Mouse (Mus musculus) granulocyte monocyte progenitor cell, adult 5-6 weeks (primary cell): ENCODE measurements around the gene Zcchc24. TPM values are rescaled to one million over a fixed set of nuclear protein-coding genes. Genes with fewer than 3 reads are reported as not detected.

ENCODE experiments used
- ATAC-seq: replicated peaks from 2 replicates; pipeline ENCODE4 v1.8.0; 2016; ENCODE audit warnings: mild to moderate bottlenecking, moderate TSS enrichment, inconsistent platforms; ENCODE audit not compliant: poor library complexity, severe bottlenecking
- total RNA-seq, 2 experiments: library from RNA; stranded (forward) in 1 of 2; stranded (reverse) in 1 of 2; fragments of 200-712, 200-1000 nt in 1 of 2; fragments of >200 nt in 1 of 2; fragmentation: Nextera tagmentation in 1 of 2; gene quantifications; 2 replicates each; pipeline ENCODE4 v1.2.3; 2014 to 2017

The Zcchc24 gene
- total RNA-seq, 2 experiments from 2014 or later, result 0.54 to 1.3 TPM

- ATAC-seq, result peak; percentile 39; the same call in 1 of the 2 replicates
Observed at GRCm38 (mm10) chr14:25725032-25725497, 43.8 kb downstream of the Zcchc24 start.

DNA sequence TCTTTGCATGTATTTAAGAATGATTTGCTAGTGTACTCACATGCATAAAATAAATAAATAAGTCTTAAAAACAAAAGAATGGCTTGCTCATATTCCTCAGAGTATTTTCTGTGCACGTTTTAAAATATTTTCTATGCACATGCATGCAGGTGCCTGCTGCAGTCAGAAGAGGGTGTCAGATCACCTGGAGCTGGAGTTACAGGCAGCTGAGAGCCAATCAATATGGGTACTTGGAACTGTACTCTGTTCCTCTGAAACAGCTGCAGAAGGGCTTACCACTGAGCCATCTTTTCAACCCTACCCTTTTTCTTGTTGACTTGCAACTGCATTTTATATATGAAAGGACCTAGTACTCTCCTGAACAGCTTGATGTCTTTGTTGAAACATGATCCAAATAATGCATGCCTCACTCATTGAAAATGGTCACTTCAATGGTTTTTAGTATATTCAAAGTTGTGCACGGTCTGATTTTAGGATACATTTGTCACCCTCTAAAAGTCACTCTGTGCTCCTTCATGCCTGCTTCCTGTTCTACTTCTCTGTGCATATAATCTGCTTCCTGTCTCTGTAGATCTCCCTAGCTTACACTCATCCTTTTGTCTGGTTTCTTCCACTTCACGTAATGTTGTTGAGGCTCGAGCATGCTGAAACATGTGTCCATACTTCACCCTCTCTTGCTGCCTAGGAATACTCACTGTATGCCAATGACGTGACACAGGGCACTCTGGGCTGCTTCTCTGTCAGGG is 47.7 kb downstream of the Zcchc24 start:
- ATAC-seq, result no peak

GRCm38 (mm10) chr14:25719371-25719770 is 49.5 kb downstream of the Zcchc24 start:
- peak; percentile 65 for ATAC-seq

DNA sequence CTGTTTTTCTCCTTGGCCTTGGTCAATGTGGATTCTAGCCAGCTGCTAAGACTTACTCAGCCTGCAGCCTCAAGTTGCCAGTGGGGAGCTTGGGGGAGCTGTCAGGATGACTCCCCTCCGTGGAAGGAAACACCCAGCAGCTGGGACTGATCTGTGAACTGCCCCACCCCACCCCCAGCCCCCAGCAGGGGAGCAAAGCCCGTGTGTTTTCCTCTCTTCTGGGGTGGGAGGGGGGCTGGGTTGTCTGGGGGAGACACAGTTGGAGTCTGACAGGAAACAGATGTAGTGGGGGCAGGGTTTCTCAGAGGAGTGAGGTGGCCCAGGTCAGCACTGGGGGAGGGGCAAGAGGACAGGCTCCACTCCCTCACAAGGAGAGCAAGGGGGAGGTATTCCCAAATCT is 50.4 kb downstream of the Zcchc24 start:
- 0 out of 2 replicates have a peak, but pooled peaks have one; percentile 6 for ATAC-seq

DNA sequence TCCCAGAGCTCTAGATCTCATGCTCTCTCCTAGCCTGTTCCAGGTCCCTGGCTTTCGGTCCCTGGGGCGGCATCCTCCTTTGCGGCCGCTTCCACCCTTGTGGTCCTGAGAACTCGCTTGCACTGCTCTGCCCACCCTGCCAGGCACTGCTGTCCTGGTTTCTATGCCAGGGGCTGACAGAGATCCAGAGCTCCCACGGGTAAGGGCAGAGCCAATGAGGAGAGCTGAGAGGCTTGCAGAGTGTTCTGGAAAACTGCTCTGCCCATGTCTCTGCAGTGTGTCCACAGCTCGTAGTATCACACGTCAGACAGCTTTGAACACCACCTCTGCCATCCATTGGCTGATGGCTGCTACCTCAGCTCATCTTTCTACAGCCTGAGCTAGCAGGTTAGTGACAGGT is 51.1 kb downstream of the Zcchc24 start:
- ATAC-seq, result no peak

GRCm38 (mm10) chr14:25716528-25716927 is 52.3 kb downstream of the Zcchc24 start:
- no peak for ATAC-seq

- ATAC-seq, result no peak
Observed at GRCm38 (mm10) chr14:25713443-25713842, 55.4 kb downstream of the Zcchc24 start.

GRCm38 (mm10) chr14:25711602-25712001 is 57.2 kb downstream of the Zcchc24 start:
- ATAC-seq, result no peak

DNA sequence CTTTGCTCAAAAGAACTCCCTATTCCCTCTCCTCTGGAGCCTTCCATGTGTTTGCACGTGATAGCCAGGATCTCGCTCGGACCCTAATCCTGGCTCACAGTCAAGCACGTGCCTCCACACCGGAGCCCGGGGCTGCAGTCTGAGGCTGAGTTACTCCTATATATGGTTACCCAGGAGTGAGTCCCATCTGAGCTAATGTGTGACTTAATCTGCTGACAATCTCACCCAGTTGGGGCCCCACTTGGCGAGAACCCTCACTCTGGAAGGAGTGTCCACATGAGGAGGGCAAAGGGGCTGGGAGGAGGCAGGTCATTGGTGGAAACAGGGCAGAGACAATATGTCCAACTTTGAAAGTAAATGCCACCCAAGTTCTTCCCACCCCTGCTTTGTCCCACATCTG is 57.7 kb downstream of the Zcchc24 start:
- ATAC-seq, result no peak

DNA sequence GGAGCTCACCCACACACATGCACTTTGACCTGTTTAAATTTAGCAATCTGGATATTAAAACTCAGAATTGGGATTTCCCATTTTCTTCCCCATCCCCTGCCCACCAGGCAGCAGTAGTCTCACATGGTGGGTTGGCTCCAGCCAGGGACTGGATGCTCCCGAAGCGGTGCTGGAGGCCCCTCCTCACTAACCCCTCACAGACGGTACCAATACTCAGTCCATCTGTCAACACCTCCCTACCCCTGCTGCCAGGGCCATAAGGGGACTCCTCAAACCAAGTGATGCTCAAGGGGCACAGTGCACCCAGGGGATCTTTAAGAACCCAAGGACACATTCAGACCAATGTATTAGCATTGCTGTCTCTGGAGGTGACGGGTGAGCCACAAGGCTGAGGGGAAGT is 58.2 kb downstream of the Zcchc24 start:
- ATAC-seq, result no peak

- no peak for ATAC-seq
Observed at GRCm38 (mm10) chr14:25710073-25710472, 58.8 kb downstream of the Zcchc24 start.

DNA sequence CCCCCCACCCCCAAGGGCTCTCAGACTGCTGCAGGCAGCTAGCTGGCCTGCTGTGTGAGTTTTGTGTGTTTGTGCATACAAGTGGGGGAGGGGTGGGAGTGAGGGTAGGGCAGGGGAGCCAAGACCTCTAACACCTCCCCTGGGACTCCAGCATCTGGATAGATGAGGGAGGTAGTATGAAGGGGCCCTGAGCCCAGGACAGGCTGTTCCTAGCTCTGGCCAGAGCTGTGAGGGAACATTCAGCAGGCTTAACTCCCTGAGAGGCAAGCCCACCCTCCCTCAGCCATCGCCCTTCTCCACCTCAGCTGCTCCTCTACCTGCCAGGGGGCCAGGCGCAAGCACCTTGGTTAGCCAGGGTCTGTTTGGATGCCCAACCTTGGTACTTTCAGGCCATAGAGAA is 59.9 kb downstream of the Zcchc24 start:
- ATAC-seq, result no peak

- ATAC-seq, result 0 out of 2 replicates have a peak, but pooled peaks have one; percentile 1
Observed at GRCm38 (mm10) chr14:25708451-25708850, 60.4 kb downstream of the Zcchc24 start.

- ATAC-seq, result peak; percentile 85
Observed at GRCm38 (mm10) chr14:25707691-25708181, 61.1 kb downstream of the Zcchc24 start.

- ATAC-seq, result peak; percentile 79
Observed at GRCm38 (mm10) chr14:25701986-25702385, 66.9 kb downstream of the Zcchc24 start.

- no peak for ATAC-seq
Observed at GRCm38 (mm10) chr14:25696356-25696755, 72.5 kb downstream of the Zcchc24 start.

GRCm38 (mm10) chr14:25695059-25695458 is 73.8 kb downstream of the Zcchc24 start:
- ATAC-seq, result peak; percentile 43

GRCm38 (mm10) chr14:25694569-25694897 is 74.3 kb downstream of the Zcchc24 start:
- ATAC-seq, result no peak

DNA sequence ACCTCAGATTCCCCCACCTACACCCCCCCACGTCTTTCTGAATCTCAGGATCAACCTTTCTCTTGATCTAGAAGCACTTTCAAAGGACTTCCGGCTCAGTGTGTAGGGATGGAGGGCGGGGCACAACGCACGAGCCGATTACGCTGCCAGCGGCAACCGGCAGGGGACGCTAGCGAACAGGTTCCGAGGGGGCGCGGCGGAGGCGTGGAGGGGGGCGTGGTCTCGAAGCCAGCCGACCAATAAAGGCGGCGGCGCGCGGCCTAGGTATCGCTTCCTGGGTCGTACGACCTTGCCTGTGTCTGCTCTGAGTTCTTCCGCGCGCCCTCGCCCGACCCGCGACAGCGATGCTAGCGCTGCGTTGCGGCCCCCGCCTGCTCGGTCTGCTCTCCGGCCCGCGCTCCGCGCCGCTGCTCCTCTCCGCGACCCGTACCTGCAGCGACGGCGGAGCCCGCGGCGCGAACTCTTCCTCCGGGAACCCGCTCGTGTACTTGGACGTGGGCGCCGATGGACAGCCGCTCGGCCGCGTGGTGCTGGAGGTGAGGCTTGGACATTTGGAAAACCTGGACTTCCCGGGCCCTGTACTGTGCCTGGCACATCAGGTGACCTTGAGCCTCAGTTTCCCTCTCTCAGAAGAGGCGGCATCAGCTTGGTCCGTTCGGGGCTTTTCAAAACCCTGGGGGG is 74.8 kb downstream of the Zcchc24 start, which contains the start of gene Ppif:
TSS of gene Ppif (plus strand) at position 267 of the 681 bp plus-strand sequence.
- ATAC-seq, result peak; percentile 94

- no peak for ATAC-seq
Observed at GRCm38 (mm10) chr14:25693271-25693887, 75.5 kb downstream of the Zcchc24 start.
